Mouse (Mus musculus) testis, adult 2 months (tissue): ENCODE data around the gene Psmd12.

Experiments used
- CTCF ChIP-seq: fragments of 200-500 bp; IDR thresholded peaks from 2 replicates; pipeline ENCODE4 v1.5.1; 2012; ENCODE audit warnings: low read depth, mild to moderate bottlenecking, inconsistent platforms, low read length, moderate library complexity; ENCODE audit not compliant: control insufficient read depth, insufficient read depth, insufficient replicate concordance
- POLR2A ChIP-seq: fragments of 200-500 bp; IDR thresholded peaks from 2 replicates; pipeline ENCODE4 v1.6.1; 2012; ENCODE audit warnings: low read depth, mild to moderate bottlenecking, inconsistent platforms, low read length, moderate library complexity; ENCODE audit not compliant: control insufficient read depth

- TF ChIP-seq CTCF (no peak), POLR2A (no peak)
Measured at GRCm38 (mm10) chr11:107458986-107459385, 20.3 kb upstream of the Psmd12 start.
